Mouse (Mus musculus): Measurements from ENCODE around the gene St6gal1. TPM values are rescaled to one million over a fixed set of nuclear protein-coding genes. Genes with fewer than 3 reads are reported as not detected.

Gene St6gal1
- polyA plus RNA-seq, 1 experiment = 8.1 TPM

DNA sequence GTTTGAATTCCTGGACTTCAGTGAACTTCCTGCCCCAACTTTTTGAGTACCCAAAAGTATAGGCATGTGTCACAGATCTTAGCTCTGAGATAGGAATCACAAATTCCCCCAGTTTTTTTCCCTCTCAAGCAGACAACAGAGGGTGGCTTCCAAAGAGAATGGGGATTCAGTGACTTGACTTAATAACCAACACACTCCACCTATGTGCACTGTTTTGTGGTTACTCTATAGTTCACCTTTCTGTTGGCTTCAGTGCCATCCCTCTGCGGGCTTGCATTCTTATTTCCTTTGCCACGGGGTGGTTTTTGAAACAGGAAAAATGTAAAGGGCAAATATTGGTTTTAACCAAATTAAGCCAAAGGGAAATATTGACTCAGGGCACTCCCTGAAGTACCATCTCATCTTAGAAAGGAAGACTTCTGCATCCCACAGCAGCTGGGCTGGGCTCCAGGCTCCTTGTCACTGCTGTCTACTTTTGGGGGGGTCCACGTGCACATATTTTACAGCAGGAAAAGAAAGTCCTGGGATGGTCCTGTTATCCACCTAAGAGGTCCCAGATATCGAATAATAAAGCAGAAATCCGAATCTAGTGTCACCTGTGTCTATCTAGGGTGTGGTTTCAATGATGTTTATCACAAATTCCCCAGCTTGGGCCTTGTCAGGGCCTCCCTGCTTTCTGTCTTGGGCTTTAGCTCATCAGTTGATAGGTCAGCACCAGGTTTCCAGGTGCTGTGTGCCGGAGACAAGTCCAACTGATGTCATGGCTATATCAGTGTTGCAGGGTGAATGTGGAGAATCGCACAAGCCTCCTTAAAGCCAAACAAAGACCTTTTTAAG, 75.6 kb downstream of the St6gal1 start:
- DNase-seq (ENCODE audit: low spot score) = no peak

DNA sequence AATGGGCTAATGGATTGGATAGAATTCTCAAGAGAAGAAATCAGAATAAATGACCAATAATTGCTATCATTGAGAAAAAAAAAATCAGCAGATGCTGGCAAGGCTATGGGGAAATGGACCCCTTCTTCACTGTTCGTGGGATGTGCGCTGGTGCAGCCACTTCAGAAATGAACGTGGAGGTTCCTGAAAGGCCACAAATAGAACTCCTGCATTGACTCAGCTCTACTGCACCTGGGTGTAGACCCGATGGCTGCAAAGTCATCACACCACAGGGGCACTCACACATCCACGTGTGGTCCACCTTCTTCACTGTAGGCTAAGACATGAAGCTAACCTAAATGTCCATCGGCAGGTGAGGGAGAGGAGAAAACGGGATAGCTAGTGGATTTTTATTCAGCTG, 77.2 kb downstream of the St6gal1 start:
- DNase-seq (ENCODE audit: low spot score) = no peak

DNA sequence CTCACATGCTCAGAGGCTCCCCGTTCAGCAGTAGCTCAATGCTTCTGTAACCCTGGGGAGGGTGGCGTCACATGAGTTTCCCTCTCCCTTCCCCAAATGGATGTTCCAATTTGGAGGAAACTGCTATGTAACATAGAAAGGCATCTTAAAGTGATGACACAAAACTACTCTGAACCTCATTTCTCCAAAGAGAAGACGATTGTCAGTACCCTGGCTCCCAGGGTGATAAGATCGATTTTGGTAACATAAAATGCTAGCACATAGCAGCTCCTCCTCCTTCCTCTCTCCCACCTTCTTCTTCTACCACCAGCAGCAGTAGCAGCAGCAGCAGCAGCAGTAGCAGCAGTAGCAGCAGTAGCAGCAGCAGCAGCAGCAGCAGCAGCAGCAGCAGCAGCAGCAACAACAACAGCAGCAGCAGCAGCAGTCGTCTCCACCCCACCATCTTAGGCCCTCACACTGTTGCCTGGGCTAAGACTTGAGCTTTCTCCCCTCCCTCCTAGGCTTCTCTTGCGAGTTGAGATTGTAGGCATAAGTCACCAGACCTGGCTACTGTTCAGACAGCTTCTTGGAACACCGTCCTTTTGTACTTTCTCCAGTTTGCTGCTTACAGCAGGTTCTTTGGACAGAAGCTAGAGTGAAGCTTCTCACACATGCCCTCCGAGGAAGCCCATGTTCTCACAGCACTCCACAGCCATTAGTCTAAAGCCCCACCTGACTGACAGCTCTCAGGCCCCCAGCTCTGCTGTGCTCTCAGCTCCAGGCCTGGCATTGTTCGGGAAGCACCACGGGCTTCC, 81.5 kb downstream of the St6gal1 start:
- DNase-seq (ENCODE audit: low spot score) = no peak

DNA sequence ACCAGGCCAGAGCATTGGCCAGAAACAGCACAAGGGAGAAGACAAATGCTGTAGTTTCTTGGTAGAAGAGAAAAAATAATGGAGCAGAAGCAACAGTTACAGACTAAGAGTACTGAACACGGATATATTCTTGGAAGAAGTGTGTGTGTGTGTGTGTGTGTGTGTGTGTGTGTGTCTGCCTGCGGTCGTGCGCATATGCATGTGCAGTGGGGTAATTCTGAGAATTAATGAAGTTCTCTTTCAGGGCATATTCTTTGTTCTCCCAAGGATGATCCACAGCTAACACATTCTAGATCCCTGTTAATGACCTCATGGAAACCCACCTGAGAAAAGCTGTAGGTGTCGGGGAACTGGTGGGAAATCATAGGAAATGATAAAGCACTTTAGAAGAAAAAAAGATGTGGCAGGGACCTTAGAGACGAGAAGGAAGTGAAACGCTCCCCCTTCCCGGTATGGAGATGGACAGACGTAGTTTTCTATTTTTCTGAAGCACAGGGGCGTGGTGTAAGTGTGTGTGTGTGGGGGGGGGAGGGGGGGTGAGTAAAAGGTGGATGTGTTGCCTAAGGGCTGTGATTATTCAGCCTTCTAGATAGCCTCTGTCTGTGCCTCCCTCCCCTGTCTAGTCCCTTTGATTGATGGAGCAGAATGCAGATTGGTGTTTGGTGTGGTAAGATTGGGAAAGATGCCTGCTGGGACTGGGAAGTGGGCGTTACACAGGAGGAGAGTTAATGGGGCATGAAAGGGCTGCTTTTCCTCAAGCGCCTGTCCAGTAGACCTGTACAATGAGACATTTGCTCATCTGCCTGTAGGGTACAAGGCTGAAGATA, 82.8 kb downstream of the St6gal1 start:
- DNase-seq (ENCODE audit: low spot score) = no peak

DNA sequence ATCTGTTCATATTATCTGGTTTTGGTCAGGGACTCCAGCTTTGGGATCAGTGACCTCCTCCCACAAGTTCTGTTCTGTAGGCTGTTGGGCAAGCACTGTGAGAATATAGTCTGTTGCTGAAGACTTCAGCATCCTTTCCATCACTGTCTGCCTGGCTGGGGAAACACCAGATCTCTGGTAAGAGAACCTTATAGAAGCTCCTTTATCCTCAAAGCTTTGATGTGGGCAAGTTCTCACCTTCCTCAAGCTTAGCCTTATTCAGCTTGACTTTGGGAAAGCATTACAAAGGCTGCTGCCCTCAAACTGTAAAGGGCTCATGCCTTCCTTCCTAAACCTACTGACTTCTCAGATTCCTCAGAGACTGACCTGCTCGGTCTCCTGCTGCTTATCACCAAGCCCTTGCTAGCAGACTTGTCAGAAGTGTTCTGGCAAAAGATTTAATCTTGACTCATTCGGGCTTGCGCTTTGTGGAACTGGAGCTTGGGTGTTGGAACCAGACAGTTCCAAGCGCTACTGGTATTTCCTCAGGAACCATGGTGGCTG, 83.5 kb downstream of the St6gal1 start:
- DNase-seq (ENCODE audit: low spot score) = no peak

DNA sequence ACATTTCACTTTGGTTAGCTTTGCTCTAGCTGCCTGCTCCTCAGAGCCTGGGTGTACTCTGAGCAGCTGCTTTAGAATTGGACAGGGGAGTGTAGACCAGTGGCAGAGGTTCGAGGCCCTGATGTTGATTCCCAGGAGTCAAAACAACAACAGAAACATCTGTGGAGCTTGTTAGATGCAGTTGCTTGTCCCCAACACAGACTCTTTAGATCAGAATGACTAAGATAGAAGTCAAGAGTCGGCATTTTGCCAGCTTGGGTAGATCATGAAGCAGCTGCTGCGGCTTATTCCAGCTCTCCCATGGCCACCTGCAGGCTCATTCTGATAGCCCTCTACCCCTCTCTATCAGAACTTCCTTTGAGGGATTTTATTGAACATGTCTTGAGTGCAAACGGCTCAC, 84.5 kb downstream of the St6gal1 start:
- no peak for DNase-seq (ENCODE audit: low spot score)

DNA sequence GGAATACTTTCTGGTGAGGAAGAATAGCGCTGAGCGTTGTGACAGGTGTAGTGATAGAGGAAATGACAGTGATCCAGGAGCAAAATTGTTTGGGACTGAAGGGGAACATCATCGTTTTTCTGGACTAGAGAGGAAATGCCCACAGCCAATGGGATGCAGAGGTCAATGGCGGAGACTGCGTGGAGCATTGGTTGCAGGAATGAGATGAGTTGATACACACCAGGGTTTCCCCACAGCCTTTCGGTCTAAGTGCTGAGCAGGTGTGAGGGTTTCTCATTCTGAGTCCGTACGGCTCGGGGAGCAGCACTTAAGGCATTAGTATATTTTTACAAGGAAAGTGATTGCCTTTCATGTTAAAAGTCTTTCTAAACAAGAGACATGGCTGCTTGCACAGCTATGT, 88.1 kb downstream of the St6gal1 start:
- no peak for DNase-seq (ENCODE audit: low spot score)

DNA sequence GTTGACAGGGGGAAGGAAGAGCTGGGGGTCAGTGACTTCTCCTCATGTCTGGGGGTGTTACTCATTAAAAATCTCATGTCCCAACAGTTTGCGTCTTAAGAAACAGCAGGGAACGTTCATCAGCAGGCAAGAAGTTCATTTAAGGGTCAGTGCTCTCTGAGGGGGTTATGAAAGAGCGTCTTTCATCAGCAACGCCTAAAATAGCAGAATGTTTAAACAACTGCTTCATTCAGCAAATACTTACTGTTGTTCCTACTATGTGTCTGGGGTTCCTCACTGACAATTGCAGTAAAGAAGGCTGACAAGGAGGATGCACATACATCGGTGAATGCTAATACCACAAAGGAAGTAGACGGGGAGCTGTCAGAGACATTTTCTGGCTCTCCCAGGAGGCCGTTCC, 90.2 kb downstream of the St6gal1 start:
- DNase-seq (ENCODE audit: low spot score) = no peak

DNA sequence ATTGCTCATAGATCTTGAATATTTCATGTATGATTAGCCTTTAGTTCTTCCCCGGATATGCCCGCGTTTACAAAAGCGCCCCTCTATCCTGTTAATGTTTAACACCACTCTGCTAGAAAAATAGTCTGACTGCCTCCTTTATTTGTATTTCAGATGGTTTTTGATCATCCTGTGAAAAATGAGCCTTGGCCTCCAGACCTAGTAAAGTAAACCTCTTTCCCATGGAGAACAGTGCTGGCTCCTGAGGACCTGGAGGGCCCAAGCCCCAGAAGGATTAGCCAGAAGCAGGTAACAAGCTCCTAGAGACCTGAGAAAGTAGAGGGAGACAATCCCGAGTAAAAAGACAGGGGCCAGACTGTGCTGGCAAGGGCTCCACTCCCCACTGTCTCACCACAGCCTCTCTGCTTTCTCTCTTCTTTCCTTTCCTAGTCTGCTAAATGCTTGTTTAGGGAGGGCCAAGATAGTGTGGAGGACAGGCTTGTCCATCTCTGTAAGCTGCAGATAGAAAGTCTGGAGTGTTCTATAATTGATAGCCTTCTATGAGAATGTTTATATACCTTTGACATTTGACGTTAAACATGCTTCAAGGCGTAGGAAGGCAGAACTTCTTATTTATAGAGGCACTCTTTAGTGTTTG, 93.0 kb downstream of the St6gal1 start:
- no peak for DNase-seq (ENCODE audit: low spot score)

DNA sequence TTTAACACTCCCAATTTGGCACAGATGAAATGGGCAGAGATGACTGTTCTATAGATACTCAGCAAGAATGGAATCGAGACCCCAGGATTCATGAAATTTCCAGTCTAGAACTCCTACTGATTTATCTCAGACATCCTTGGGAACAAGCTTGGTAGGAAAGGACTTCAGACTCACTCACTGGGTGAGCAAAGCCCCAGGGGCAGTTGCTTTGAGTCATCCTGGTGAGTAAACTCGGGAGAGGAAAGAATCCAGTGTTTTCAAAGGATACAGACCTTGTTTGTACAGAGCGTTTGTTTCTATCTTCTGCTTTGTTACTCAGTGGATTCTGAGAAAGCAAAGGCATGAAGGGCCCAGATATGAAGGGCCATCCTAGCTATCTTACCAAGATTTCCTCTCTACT, 95.5 kb downstream of the St6gal1 start:
- DNase-seq (ENCODE audit: low spot score) = no peak

DNA sequence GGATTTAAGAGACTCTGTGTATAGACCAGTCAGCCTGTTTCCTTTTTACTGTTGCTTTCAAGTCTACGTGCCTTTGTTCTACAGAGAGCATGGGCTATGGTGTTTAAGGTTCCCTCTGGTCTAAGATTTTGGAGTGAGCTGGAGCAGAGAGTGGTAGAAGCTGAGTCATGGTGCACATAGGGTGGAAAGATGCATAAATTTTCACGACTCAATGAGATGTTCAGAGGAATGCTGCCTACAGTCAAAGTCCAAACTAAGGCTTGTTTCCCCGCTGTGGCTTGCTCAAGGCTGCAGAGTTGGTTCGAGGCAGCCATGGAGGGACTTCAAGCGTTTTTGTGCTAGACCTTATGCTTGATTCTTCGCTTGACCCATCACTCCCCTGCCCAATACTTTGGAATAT, 96.0 kb downstream of the St6gal1 start:
- DNase-seq (ENCODE audit: low spot score) = no peak

DNA sequence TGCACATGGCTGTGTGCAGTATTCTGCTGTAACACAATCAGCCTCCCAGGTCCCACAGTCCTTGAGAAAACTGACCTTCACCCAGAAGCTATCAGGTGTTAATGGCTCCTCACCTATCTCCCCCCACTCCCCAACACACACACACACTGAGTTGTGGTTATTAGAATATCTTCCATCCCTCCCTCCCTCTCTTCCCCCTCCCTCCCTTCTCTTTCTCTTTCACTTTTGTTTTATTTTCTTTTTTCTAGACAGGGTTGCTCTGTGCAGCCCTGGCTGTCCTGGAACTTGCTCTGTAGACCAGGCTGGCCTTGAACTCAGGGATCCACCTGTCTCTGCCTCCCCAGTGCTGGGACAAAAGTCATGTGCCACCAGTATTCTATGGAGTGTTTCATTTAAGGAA, 97.9 kb downstream of the St6gal1 start:
- no peak for DNase-seq (ENCODE audit: low spot score)

DNA sequence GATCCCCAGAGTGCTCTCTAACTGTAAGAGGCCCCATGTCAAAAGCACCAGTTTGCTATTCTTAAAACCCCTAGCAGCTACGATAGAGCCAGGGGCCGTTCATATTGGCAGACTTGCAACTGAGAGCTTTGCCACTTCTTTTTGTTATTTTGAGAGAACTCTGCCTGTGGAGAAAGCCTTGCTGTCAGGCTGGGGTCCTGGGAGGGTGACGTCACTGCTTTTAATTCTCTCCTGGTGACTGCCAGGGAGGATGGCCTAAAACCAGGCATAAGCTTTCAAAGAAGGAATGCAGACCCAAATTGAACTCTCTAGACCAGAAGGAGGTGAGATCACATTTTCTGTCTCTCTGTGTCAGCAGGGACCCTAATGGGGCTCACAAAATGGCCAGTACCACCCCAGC, 99.4 kb downstream of the St6gal1 start:
- no peak for DNase-seq (ENCODE audit: low spot score)

DNA sequence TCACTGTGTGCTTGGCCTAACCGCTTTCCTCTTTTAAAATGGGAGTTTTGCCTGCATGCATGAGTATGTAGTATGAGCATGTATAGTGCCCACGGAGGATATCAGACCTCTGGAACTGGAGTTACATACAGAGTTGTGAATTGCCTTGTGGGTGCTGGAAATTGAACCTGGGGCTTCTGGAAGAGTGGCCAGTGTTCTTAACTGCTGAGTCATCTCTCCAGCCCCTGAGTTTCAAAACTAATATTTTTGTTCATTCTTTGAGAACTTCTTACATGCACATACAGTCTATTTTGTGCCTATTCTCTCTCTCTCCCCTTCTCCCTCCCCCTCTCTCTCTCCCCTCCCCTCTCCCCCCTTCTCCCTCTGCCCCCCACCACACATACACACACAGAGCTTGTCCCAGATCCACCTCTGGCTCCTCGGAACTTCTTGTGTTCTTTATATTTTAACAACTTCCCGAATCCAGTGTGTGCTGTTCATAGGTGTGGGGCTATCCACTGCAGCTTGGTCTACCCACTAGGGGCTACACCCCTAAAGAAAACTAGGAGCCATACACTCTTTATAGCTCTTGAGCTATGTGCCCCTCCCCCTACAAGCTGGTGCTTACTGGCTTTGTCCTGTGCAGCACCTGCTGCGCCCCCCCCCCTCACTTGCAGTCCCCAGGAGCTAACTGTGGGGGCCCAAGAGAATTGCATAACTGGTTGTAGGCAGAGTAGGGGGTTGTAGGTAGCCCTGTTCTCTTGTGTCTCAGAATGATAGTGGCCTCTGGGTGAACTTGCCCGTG, 100.5 kb downstream of the St6gal1 start:
- DNase-seq (ENCODE audit: low spot score) = no peak

DNA sequence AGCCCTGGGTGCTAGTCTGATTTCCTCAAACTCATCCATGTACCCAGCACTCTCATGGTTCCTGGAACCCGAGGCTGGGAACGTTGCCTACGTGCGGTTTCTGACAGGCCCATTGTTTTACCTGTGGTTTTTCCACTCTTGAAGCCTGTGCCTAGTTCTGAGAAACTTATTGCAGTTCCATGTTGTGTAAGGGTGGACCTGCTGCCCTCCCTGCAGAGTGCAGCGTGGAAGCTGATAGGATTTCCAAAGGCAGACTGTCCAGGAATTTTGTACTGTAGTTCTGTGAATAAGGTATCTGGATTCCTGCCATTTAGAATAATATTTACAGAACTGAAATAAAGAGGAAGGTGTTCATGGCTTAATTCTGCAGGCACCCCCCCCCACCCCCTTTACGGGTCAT, 102.1 kb downstream of the St6gal1 start:
- no peak for DNase-seq (ENCODE audit: low spot score)

DNA sequence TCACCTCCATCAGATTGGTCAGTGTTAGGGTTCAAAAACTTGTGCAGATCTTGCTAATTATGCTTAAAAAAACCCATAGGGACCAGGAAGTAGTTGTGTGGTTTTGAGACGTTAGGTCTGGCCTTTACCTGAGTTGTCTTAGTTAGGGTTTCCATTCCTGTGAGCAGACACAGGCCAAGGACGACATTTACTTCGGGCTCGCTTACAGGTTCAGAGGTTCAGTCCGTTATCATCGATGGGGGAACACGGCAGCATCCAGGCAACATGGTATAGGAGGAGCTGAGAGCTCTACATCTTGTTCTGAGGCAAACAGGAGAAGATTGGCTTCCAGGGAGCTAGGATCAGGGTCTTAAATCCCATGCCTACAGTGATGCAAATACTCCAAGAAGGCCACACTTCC, 102.7 kb downstream of the St6gal1 start:
- no peak for DNase-seq (ENCODE audit: low spot score)

DNA sequence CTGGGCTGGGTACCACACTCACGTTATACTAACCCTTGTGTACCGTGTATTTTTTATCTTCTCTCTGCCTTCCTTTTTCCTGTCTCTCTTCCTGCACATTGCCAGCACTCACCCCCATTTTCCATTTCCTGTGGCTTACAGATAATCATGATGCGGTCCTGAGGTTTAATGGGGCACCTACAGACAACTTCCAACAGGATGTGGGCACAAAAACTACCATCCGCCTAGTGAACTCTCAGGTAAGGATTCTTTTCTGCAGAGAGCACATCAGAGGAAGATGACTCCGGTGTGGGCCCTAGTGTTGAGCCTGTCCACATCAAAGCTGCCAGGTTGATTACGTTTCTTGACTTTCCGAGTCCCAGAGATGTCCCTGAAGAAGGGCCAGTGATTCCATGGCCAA, 103.7 kb downstream of the St6gal1 start:
- DNase-seq (ENCODE audit: low spot score) = no peak

DNA sequence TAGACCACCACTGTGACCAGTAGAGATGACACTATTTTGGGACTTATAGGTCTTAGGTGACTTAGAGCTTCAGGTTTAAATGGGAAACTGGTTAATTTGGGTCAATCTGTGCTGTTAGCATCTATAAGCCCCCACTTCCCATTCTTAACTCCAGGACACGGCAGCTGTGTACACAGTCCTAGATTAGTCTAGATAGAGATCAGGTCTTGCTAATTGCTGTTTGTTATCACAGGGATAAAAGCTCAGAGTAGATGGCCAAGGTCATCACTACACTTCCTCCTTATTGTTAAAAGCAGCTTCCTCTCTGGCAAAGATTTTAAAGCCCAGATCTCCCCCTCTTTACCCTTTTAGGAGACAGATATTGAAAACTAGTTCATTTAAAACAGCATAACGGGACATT, 107.6 kb downstream of the St6gal1 start:
- no peak for DNase-seq (ENCODE audit: low spot score)

DNA sequence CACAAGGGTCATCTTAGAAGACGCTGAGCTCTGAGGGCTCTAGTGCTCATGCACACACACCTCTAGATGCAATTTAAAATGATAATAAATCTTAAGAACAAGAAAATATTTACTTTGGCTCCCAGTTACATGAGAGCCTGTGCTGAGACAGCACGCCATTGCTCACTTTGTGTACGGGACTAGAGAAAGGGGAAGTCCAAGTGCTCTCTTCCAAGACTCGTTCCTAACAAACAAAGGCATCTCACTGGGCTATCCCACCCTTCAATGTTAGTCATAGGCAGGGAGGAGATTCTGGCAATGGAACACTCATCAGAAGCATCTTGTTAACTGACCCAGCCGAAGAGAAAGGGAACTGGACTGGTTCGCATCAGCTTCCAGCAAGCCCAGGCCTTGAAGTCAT, 108.1 kb downstream of the St6gal1 start:
- no peak for DNase-seq (ENCODE audit: low spot score)

DNA sequence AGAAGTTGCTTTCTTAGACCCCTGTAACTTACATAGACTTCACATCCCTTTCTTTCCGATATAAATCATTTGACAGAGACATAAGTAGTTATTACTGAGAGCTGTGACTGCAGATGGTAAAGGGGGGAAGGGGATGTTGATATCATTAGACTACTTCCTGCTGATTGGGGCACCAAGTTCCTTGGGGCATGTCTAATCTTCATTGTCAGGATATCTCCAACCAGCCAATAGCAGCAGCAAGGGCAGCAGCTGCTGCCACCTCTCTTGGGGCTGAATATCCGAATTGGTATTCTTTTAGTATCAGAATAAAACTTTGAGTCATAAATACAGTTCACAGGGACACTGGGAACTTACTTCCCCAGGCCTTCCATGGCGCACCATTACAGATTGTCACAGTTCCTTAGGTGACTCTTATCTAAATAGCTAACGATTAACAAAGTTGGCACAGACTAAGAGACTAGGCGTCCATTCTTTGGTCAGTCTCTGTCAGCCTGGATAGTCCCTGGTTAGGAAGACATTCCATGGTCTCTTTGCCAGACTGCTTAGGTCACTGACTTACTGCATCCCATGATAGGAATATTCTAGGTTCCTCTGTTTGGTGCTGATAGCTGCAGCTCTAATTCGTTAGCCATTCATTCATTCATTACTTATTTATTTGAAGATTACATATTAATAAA, 109.5 kb downstream of the St6gal1 start:
- no peak for DNase-seq (ENCODE audit: low spot score)

Data from urinary bladder, adult 2 months (tissue).